Mouse (Mus musculus): ENCODE measurements around the gene Wfdc1. TPM values are rescaled to one million over a fixed set of nuclear protein-coding genes. Genes with fewer than 3 reads are reported as not detected.

Gene Wfdc1
- total and polyA plus RNA-seq, 3 experiments: not detected

- Histone ChIP-seq H3K79me2 (ENCODE audit: control insufficient read depth, insufficient read depth, low read length, poor library complexity) (no peaks in the 10 kb centered on the region), H3K4me1 (ENCODE audit: control insufficient read depth in 1 of 2, insufficient read depth in 2 of 2, low read length in 2 of 2) (no peaks in the 10 kb centered on the region), H3K4me3 (ENCODE audit: control insufficient read depth in 1 of 2, insufficient read depth in 1 of 2, low read depth in 2 of 2, low read length in 2 of 2) (no peak overlapping the region), H3K27ac (ENCODE audit: control insufficient read depth, low read depth, low read length) (no peak overlapping the region), H3K36me3 (ENCODE audit: control insufficient read depth in 1 of 2, insufficient read depth in 2 of 2, low read length in 2 of 2) (no peaks in the 10 kb centered on the region), H3K9me3 (replicated peaks; ENCODE audit: insufficient read depth, low read length) (no peaks in the 10 kb centered on the region), H3K9ac (ENCODE audit: control insufficient read depth, low read depth, low read length, poor library complexity, severe bottlenecking) (no peak overlapping the region), H3K27me3 (ENCODE audit: control insufficient read depth in 1 of 2, insufficient read depth in 2 of 2, low read length in 2 of 2) (peaks cover 0 to 2% of the 10 kb centered on the region in 2 experiments; a peak in 2 of 4 replicates)
- TF ChIP-seq MEF2A (IDR thresholded peaks at IDR 0.05; ENCODE audit: extremely low read depth, insufficient replicate concordance, low read depth, low read length, poor library complexity, severe bottlenecking): no peak
- no peak for TF ChIP-seq E2F4 (IDR thresholded peaks at IDR 0.05; ENCODE audit: borderline replicate concordance, low read depth, low read length)
- TF ChIP-seq POLR2A (IDR thresholded peaks at IDR 0.05; ENCODE audit: control insufficient read depth in 1 of 2, insufficient read depth in 1 of 2, low read depth in 1 of 2, low read length in 2 of 2, poor library complexity in 1 of 2): no peak
- no peak for TF ChIP-seq NELFE (IDR thresholded peaks at IDR 0.05; ENCODE audit: low read depth, low read length)
- no peak for TF ChIP-seq CTCF (IDR thresholded peaks at IDR 0.05 in 2 of 3, conservative IDR thresholded peaks at IDR 0.05 in 1 of 3; ENCODE audit: control insufficient read depth in 1 of 3, insufficient read depth in 1 of 3, low read depth in 2 of 3, low read length in 3 of 3, poor library complexity in 1 of 3, severe bottlenecking in 1 of 3)
- no peak for TF ChIP-seq MXI1 (IDR thresholded peaks at IDR 0.05; ENCODE audit: low read depth, low read length)
- no peak for TF ChIP-seq POLR2AphosphoS2 (IDR thresholded peaks at IDR 0.05; ENCODE audit: low read length)
- no peak for TF ChIP-seq MAFK (IDR thresholded peaks at IDR 0.05; ENCODE audit: borderline replicate concordance, low read depth, low read length)
- no peak for TF ChIP-seq KAT2A (conservative IDR thresholded peaks at IDR 0.05; ENCODE audit: low read depth, low read length)
- DNase-seq (ENCODE audit: low read depth, low spot score): no peak
These were observed 29.4 kb upstream of the Wfdc1 start for GRCm38 (mm10) chr8:119636766-119637165.

GRCm38 (mm10) chr8:119637381-119637780 is 28.8 kb upstream of the Wfdc1 start:
- H3K36me3 ChIP-seq (ENCODE audit: control insufficient read depth in 1 of 2, insufficient read depth in 2 of 2, low read length in 2 of 2): no peaks in the 10 kb centered on the region
- no peak for DNase-seq (ENCODE audit: low read depth, low spot score)
- no peak overlapping the region for H3K4me3 ChIP-seq (ENCODE audit: control insufficient read depth in 1 of 2, insufficient read depth in 1 of 2, low read depth in 2 of 2, low read length in 2 of 2)
- H3K27ac ChIP-seq (ENCODE audit: control insufficient read depth, low read depth, low read length): no peak overlapping the region
- no peak overlapping the region for H3K9ac ChIP-seq (ENCODE audit: control insufficient read depth, low read depth, low read length, poor library complexity, severe bottlenecking)
- no peaks in the 10 kb centered on the region for H3K9me3 ChIP-seq (replicated peaks; ENCODE audit: insufficient read depth, low read length)
- no peaks in the 10 kb centered on the region for H3K79me2 ChIP-seq (ENCODE audit: control insufficient read depth, insufficient read depth, low read length, poor library complexity)
- H3K27me3 ChIP-seq (ENCODE audit: control insufficient read depth in 1 of 2, insufficient read depth in 2 of 2, low read length in 2 of 2): peaks cover 0 to 2% of the 10 kb centered on the region in 2 experiments; a peak in 2 of 4 replicates
- H3K4me1 ChIP-seq (ENCODE audit: control insufficient read depth in 1 of 2, insufficient read depth in 2 of 2, low read length in 2 of 2): no peaks in the 10 kb centered on the region
- TF ChIP-seq E2F4 (IDR thresholded peaks at IDR 0.05; ENCODE audit: borderline replicate concordance, low read depth, low read length) (no peak), KAT2A (conservative IDR thresholded peaks at IDR 0.05; ENCODE audit: low read depth, low read length) (no peak), POLR2AphosphoS2 (IDR thresholded peaks at IDR 0.05; ENCODE audit: low read length) (no peak), CHD2 (IDR thresholded peaks at IDR 0.05; ENCODE audit: low read length) (no peak), NELFE (IDR thresholded peaks at IDR 0.05; ENCODE audit: low read depth, low read length) (no peak), MAFK (IDR thresholded peaks at IDR 0.05; ENCODE audit: borderline replicate concordance, low read depth, low read length) (no peak), SIN3A (IDR thresholded peaks at IDR 0.05; ENCODE audit: low read length) (no peak), BHLHE40 (IDR thresholded peaks at IDR 0.05; ENCODE audit: borderline replicate concordance, low read depth, low read length) (no peak), GATA1 (IDR thresholded peaks at IDR 0.05; ENCODE audit: low read depth, low read length) (no peak), USF2 (IDR thresholded peaks at IDR 0.05; ENCODE audit: borderline replicate concordance in 1 of 2, insufficient read depth in 1 of 2, low read depth in 1 of 2, low read length in 2 of 2) (no peak), TBP (IDR thresholded peaks at IDR 0.05; ENCODE audit: low read depth, low read length) (no peak), EP300 (IDR thresholded peaks at IDR 0.05; ENCODE audit: low read depth in 1 of 2, low read length in 2 of 2) (no peak), NRF1 (IDR thresholded peaks at IDR 0.05; ENCODE audit: insufficient read depth, low read depth, low read length, poor library complexity, severe bottlenecking) (no peak), MAZ (IDR thresholded peaks at IDR 0.05; ENCODE audit: low read depth, low read length) (no peak), TAL1 (IDR thresholded peaks at IDR 0.05; ENCODE audit: low read length) (no peak), CHD1 (IDR thresholded peaks at IDR 0.05; ENCODE audit: low read depth, low read length) (no peak), CTCF (IDR thresholded peaks at IDR 0.05 in 2 of 3, conservative IDR thresholded peaks at IDR 0.05 in 1 of 3; ENCODE audit: control insufficient read depth in 1 of 3, insufficient read depth in 1 of 3, low read depth in 2 of 3, low read length in 3 of 3, poor library complexity in 1 of 3, severe bottlenecking in 1 of 3) (no peak), ZC3H11A (IDR thresholded peaks at IDR 0.05; ENCODE audit: low read depth, low read length) (no peak), MAX (IDR thresholded peaks at IDR 0.05; ENCODE audit: low read length) (no peak), ZKSCAN1 (IDR thresholded peaks at IDR 0.05; ENCODE audit: low read depth, low read length) (no peak)

All from MEL (cell line).